Mouse (Mus musculus) cortical plate, adult 2 months (tissue): Measurements from ENCODE around the gene Tbxas1. TPM values are rescaled to one million over a fixed set of nuclear protein-coding genes. Genes with fewer than 3 reads are reported as not detected.

Experiments
- H3K27ac ChIP-seq: fragments of 200-500 bp; 2 replicates; pipeline ENCODE4 v1.5.1; 2012; ENCODE audit warnings: low read length, control low read depth, inconsistent platforms; ENCODE audit not compliant: insufficient read depth
- H3K4me1 ChIP-seq: fragments of 200-500 bp; 2 replicates; pipeline ENCODE4 v1.6.1; 2011; ENCODE audit warnings: low read length; ENCODE audit not compliant: control insufficient read depth, insufficient read depth
- H3K4me3 ChIP-seq: fragments of 200-500 bp; 2 replicates; pipeline ENCODE4 v1.5.1; 2011; ENCODE audit warnings: mild to moderate bottlenecking, low read length, control low read depth; ENCODE audit not compliant: insufficient read depth
- CTCF ChIP-seq: fragments of 200-500 bp; IDR thresholded peaks from 2 replicates; pipeline ENCODE4 v1.5.1; 2011; ENCODE audit warnings: mild to moderate bottlenecking, control low read depth, low read length; ENCODE audit not compliant: insufficient read depth; ENCODE audit errors: extremely low read depth
- POLR2A ChIP-seq: fragments of 200-500 bp; IDR thresholded peaks from 2 replicates; pipeline ENCODE4 v1.6.1; 2011; ENCODE audit warnings: mild to moderate bottlenecking, low read length, control low read depth; ENCODE audit not compliant: insufficient read depth; ENCODE audit errors: extremely low read depth
- polyA plus RNA-seq: library from polyadenylated mRNA; depleted of rRNA; stranded (reverse); fragments of >200 nt; gene quantifications from 2 replicates; pipeline ENCODE4 v1.2.3, GENCODE M21; 2012

The Tbxas1 gene
- polyA plus RNA-seq, 1 experiment, result 2.7 TPM

DNA sequence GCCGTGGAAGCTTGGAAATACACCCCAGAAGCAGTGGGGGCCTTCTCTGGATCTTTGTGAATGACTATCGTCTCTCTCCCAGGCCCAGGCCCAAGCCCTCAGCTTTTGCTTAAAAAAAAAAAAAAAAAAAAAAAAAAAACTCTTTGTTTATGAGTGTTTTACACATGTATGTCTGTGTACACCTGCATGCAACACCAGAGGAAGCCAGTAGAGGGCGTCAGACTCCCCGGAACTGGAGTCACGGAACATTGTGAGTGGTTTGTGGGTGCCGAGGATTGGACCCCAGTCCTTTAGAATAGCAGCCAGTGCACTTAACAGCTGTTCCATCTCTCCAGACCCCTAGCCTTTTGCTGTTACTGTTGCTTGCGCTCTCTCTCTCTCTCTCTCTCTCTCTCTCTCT lies 50.5 kb downstream of the Tbxas1 start:
- TF ChIP-seq CTCF, result 0 out of 2 replicates have a peak, but pooled peaks have one; percentile 14
- TF ChIP-seq POLR2A, result no peak
- Histone ChIP-seq H3K4me1 (no peaks in the 10 kb centered on the region), H3K4me3 (no peak overlapping the region), H3K27ac (no peak overlapping the region)

DNA sequence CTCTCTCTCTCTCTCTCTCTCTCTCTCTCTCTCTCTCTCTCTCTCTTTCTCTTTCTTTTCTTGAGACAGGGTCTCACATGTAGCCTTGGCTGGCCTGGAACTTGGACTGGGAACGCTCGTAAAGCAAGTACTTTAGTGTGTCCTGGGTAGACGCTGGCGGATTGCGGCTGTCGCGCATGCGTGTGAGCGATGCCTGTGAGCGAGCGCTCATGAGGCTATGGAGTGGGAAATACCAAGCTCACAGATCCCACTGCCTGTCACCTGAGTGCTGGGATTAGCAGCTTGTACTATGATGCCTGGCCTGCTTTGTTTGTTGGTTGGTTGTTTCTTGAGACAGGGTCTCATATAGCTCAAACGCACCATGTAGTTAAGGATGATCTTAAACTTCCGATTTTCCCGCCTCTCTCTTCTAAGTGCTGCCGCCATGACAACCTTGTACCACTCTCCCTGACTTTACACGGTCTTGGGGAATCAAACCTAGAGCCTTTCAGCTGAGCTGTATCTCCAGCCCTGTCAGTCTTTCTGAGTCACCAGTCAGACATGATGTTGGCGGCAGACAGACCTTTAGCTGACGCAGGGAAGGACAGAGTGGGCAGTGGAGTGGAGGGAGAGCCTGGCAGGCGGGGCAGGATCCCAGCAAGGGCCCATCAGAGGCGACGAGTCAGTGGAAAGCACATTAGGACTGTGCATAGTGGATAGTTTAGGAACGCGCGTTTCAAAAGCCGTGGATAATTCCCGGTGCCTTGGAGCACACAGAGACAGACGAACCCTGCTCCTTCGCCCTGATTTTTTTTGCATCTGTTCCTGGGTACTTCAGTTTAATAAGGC lies 51.1 kb downstream of the Tbxas1 start:
- no peak overlapping the region for H3K4me3 ChIP-seq
- H3K27ac ChIP-seq, result no peak overlapping the region
- TF ChIP-seq CTCF, result no peak
- no peak for TF ChIP-seq POLR2A
- H3K4me1 ChIP-seq, result no peaks in the 10 kb centered on the region

DNA sequence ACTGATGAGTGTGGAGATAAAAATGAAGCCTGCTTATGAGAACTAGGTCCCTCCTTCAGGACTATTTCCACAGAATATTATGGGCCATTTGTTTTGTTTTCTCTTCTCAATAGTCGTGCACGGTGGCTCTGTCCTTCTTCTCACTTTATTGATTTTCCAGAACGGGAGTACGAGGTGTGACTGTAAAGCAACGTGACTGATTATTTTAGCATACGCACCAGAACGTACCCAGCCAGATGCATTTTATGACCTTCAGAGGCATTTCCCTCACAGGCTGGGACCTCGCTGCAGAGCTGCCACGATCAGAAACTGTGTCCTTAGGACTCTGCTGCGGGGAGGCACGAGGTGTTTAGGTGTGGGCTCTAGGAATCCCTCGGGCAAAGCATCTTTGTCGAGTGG lies 51.8 kb downstream of the Tbxas1 start:
- TF ChIP-seq POLR2A (no peak), CTCF (no peak)
- H3K27ac ChIP-seq, result no peak overlapping the region
- H3K4me1 ChIP-seq, result no peaks in the 10 kb centered on the region
- H3K4me3 ChIP-seq, result no peak overlapping the region

GRCm38 (mm10) chr6:38928489-38928888 lies 53.3 kb downstream of the Tbxas1 start:
- Histone ChIP-seq H3K4me3 (no peak overlapping the region), H3K27ac (no peak overlapping the region), H3K4me1 (no peaks in the 10 kb centered on the region)
- no peak for TF ChIP-seq CTCF
- no peak for TF ChIP-seq POLR2A

DNA sequence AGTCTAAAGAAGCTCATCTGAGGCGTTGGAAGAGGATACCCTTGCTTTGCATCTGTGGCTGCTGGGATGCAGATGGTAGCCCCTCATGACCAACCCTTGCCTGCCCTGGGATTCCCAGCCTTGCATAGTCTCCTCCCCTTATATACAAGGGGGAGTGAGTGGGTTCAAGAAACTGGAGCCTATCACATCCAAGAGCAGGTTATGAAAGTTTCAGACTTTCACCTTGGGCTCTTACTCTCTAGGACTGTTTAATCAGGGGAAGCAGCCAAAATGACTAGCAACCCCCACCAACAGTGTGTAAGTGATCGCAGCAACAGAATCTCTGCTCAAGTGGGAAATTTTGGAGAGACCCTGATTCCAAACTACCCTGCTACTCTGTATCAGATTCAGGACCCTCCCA lies 60.8 kb downstream of the Tbxas1 start:
- H3K4me3 ChIP-seq, result no peak overlapping the region
- no peaks in the 10 kb centered on the region for H3K4me1 ChIP-seq
- TF ChIP-seq POLR2A (no peak), CTCF (no peak)
- H3K27ac ChIP-seq, result no peak overlapping the region

DNA sequence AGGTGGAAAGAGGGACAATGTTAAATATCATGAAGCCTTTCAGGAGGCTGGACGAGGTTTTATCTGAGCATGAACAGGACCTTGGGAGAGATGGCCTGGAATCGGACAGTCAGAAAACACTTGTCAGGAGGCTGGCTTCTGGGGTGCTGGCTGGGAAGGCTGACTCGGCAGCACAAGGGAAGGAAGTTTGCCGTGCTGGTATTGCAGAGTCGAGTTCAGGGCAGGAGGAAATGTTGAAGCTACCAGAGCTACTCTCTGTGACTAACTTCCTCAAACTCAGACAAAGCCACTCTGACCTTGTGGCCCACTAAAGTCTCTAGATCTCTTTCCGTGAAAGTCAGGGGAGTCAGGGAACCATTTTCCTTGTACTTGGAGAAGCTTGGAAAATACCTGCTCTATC lies 63.2 kb downstream of the Tbxas1 start:
- TF ChIP-seq CTCF (no peak), POLR2A (no peak)
- no peak overlapping the region for H3K27ac ChIP-seq
- no peaks in the 10 kb centered on the region for H3K4me1 ChIP-seq
- no peak overlapping the region for H3K4me3 ChIP-seq

GRCm38 (mm10) chr6:38939096-38939495 lies 63.9 kb downstream of the Tbxas1 start:
- TF ChIP-seq CTCF (no peak), POLR2A (no peak)
- Histone ChIP-seq H3K4me1 (no peaks in the 10 kb centered on the region), H3K27ac (no peak overlapping the region), H3K4me3 (no peak overlapping the region)

DNA sequence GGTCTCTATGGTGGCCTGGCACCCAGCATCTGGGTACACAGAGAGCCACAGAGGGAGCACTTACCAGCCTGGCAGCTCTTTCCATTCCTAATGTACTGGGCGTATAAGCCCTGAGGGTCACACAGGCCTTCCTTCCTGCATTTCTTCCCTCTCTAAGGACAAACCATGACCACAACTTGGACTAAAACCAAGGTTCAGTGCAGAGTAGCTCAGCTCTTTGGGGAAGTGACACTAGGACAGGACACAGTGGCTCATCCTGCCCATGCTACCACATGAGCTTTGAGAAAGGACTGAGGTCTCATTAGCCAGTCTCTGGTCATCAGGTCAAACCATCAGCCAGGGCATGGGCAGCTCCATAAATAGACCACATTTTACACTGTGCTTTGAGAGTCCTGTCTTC lies 65.8 kb downstream of the Tbxas1 start:
- H3K4me1 ChIP-seq, result no peaks in the 10 kb centered on the region
- H3K27ac ChIP-seq, result no peak overlapping the region
- TF ChIP-seq POLR2A, result no peak
- no peak for TF ChIP-seq CTCF
- no peak overlapping the region for H3K4me3 ChIP-seq

GRCm38 (mm10) chr6:38942771-38943170 lies 67.6 kb downstream of the Tbxas1 start:
- TF ChIP-seq POLR2A (no peak), CTCF (no peak)
- Histone ChIP-seq H3K27ac (no peak overlapping the region), H3K4me3 (no peak overlapping the region), H3K4me1 (no peaks in the 10 kb centered on the region)

- H3K27ac ChIP-seq, result no peak overlapping the region
- H3K4me3 ChIP-seq, result no peak overlapping the region
- TF ChIP-seq POLR2A (no peak), CTCF (no peak)
- H3K4me1 ChIP-seq, result no peaks in the 10 kb centered on the region
These were observed 69.2 kb downstream of the Tbxas1 start for GRCm38 (mm10) chr6:38944392-38944791.
